Mouse (Mus musculus): ENCODE results near the gene Frmpd4. TPM values are rescaled to one million over a fixed set of nuclear protein-coding genes. Genes with fewer than 3 reads are reported as not detected.

The Frmpd4 gene
- polyA plus RNA-seq, 1 experiment from 2014 or later, result not detected

DNA sequence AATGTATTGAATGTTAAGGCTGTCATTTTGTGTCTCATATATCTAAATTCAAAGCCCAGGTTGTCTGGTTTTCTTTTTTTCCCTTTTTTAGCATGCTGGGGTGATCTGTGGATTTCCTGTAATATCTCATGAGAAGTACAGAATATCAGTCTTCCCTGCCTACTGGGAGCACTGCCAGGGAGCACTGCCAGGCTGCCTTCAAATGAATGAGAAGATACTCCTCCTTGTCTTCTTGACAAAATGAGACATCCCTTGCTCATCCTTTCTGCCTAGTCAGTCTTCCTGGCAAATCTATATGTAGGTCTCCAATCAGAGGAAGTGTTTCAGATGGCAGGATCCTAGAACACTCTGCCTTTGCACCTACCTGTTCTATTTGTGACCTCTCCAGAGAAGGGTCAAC, 535.4 kb downstream of the Frmpd4 start:
- ATAC-seq (replicated peaks; ENCODE audit: insufficient number of reproducible peaks, low FRiP score, low TSS enrichment), result no peak
- H3K27me3 ChIP-seq (ENCODE audit: control insufficient read depth, insufficient read depth, low read length), result no peaks in the 10 kb centered on the region
- H3K4me3 ChIP-seq (ENCODE audit: low read depth, low read length), result no peak overlapping the region
- no peaks in the 10 kb centered on the region for H3K36me3 ChIP-seq (ENCODE audit: control insufficient read depth, insufficient read depth, low read length)
- no peaks in the 10 kb centered on the region for H3K4me1 ChIP-seq (ENCODE audit: control insufficient read depth, insufficient read depth, low read length)
- H3K9ac ChIP-seq (ENCODE audit: low read depth, low read length), result no peak overlapping the region
- H3K9me3 ChIP-seq (replicated peaks; ENCODE audit: control insufficient read depth, low read length), result no peaks in the 10 kb centered on the region
- no peak overlapping the region for H3K27ac ChIP-seq (ENCODE audit: low read depth, low read length)
- H3K4me2 ChIP-seq, result no peak overlapping the region

DNA sequence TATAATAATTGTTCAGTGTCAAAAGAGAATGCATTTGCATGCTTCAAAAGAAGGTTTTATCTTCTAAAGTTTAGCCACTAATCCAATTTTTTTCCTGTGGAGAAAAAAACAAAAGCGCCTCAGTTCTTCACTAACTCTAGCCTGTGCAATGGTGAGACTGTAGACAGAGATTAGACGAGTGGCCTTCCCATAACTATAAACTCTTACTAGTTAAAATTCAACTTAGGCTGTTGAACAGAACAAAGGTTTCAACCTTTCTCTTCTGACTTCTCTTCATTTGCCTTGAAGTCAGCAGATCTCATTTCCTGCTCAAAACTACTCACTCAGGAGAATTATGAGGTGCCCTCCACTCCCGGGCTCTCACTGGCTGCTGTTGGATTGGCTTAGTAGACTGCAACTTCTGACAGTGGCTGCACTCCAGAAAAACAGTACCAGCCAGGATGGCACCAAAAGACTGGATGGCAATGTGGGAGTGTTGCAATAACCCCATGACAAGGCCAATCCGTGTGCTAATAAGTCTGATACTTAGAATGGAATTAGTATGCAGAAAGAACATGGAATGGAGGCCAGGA, 556.4 kb downstream of the Frmpd4 start:
- Histone ChIP-seq H3K9me3 (replicated peaks; ENCODE audit: control insufficient read depth, low read length) (no peaks in the 10 kb centered on the region), H3K27ac (ENCODE audit: low read depth, low read length) (no peak overlapping the region), H3K27me3 (ENCODE audit: control insufficient read depth, insufficient read depth, low read length) (no peaks in the 10 kb centered on the region), H3K36me3 (ENCODE audit: control insufficient read depth, insufficient read depth, low read length) (no peaks in the 10 kb centered on the region), H3K4me3 (ENCODE audit: low read depth, low read length) (no peak overlapping the region), H3K4me1 (ENCODE audit: control insufficient read depth, insufficient read depth, low read length) (no peaks in the 10 kb centered on the region), H3K4me2 (no peak overlapping the region), H3K9ac (ENCODE audit: low read depth, low read length) (no peak overlapping the region)
- ATAC-seq (replicated peaks; ENCODE audit: insufficient number of reproducible peaks, low FRiP score, low TSS enrichment), result no peak
- 67% methylated on average over 4 of the region's 4 CpGs for WGBS (ENCODE audit: insufficient replicate concordance)

DNA sequence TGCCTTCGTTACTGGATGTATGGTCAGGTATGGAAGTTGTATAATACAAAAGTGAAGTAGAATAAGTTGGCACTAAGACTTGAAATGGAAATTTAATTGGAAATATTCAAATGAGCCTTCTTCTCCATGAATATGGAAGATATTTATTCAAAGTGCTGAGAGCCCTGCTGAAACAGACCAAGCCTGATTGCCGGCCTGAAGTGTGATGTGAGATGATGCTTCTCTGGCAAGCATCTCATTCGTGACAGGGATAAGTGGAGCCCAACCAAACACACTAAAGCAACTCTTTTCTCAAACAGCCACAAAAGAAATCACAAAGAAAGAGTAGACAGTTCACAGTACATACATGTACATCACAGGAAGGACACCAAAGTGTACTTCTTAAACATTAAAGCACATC, 559.2 kb downstream of the Frmpd4 start:
- Histone ChIP-seq H3K4me1 (ENCODE audit: control insufficient read depth, insufficient read depth, low read length) (no peaks in the 10 kb centered on the region), H3K4me2 (no peak overlapping the region), H3K27me3 (ENCODE audit: control insufficient read depth, insufficient read depth, low read length) (no peaks in the 10 kb centered on the region), H3K9ac (ENCODE audit: low read depth, low read length) (no peak overlapping the region), H3K4me3 (ENCODE audit: low read depth, low read length) (no peak overlapping the region), H3K9me3 (replicated peaks; ENCODE audit: control insufficient read depth, low read length) (no peaks in the 10 kb centered on the region), H3K27ac (ENCODE audit: low read depth, low read length) (no peak overlapping the region), H3K36me3 (ENCODE audit: control insufficient read depth, insufficient read depth, low read length) (no peaks in the 10 kb centered on the region)
- ATAC-seq (replicated peaks; ENCODE audit: insufficient number of reproducible peaks, low FRiP score, low TSS enrichment), result no peak
- 67% methylated on average over 3 of the region's 3 CpGs for WGBS (ENCODE audit: insufficient replicate concordance)

DNA sequence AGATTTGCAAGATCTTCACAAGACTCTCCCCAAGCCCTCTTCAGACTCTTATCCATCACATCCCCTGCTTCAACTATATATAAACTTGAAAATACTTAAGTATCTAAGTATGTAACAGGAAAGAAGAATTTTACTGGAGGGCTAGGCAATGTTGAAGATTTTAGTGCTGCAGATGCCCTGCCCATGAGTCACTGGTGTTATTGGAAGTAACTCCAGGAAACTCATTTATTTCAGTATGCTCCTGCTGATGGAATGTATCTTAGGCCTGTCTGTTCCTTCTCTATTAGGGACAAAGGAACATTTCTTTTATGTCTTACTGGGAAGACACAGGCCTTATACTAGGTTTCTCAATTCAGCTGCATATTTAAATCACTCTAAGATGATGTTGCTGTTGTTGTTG, 592.2 kb downstream of the Frmpd4 start:
- Histone ChIP-seq H3K9me3 (replicated peaks; ENCODE audit: control insufficient read depth, low read length) (no peaks in the 10 kb centered on the region), H3K9ac (ENCODE audit: low read depth, low read length) (no peak overlapping the region), H3K4me1 (ENCODE audit: control insufficient read depth, insufficient read depth, low read length) (no peaks in the 10 kb centered on the region), H3K27ac (ENCODE audit: low read depth, low read length) (no peak overlapping the region), H3K4me3 (ENCODE audit: low read depth, low read length) (no peak overlapping the region), H3K27me3 (ENCODE audit: control insufficient read depth, insufficient read depth, low read length) (no peaks in the 10 kb centered on the region), H3K36me3 (ENCODE audit: control insufficient read depth, insufficient read depth, low read length) (no peaks in the 10 kb centered on the region), H3K4me2 (no peak overlapping the region)
- no peak for ATAC-seq (replicated peaks; ENCODE audit: insufficient number of reproducible peaks, low FRiP score, low TSS enrichment)

DNA sequence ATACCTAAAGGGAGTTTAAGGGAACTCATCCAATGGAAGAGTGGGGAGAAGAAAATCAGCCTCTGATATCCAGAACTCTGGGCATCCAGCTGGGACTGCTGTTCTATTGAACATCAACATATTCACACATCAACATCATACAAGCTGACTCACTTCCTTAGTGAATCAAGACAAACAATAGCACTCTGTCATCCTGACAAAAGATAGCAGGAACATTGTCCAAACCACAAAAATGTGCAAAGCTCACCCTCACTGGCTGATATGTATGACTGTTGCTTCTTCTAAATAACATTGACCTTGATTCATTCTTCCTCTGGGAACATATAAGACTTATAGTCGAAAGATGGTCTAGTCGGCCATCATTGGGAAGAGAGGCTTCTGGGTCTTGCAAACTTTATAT, 625.8 kb downstream of the Frmpd4 start:
- Histone ChIP-seq H3K4me1 (ENCODE audit: control insufficient read depth, insufficient read depth, low read length) (no peaks in the 10 kb centered on the region), H3K27ac (ENCODE audit: low read depth, low read length) (no peak overlapping the region), H3K36me3 (ENCODE audit: control insufficient read depth, insufficient read depth, low read length) (no peaks in the 10 kb centered on the region), H3K9me3 (replicated peaks; ENCODE audit: control insufficient read depth, low read length) (no peaks in the 10 kb centered on the region), H3K4me2 (no peak overlapping the region), H3K4me3 (ENCODE audit: low read depth, low read length) (no peak overlapping the region), H3K27me3 (ENCODE audit: control insufficient read depth, insufficient read depth, low read length) (no peaks in the 10 kb centered on the region), H3K9ac (ENCODE audit: low read depth, low read length) (no peak overlapping the region)
- 82% methylated on average over 2 of the region's 2 CpGs for WGBS (ENCODE audit: insufficient replicate concordance)
- ATAC-seq (replicated peaks; ENCODE audit: insufficient number of reproducible peaks, low FRiP score, low TSS enrichment), result no peak

DNA sequence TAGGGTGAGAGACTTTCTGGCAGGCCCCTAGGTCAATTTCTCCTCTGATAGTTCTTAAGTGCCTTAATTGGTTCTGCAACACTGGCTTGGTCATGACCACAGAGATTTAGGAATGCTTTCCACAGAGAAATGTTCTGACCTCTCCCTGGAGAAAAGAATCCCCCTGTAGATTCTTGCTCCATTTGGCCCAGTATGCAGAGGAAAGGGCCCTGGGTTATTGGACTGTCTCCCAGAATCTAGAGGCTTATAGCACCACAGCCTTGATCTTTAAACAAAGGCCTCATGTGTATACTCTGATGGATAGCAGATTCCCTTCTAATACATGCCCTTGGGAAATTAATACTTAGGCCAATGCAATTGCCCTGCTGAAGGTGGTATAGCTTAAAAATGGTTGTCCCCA, 667.5 kb downstream of the Frmpd4 start:
- no peaks in the 10 kb centered on the region for H3K27me3 ChIP-seq (ENCODE audit: control insufficient read depth, insufficient read depth, low read length)
- no peaks in the 10 kb centered on the region for H3K4me1 ChIP-seq (ENCODE audit: control insufficient read depth, insufficient read depth, low read length)
- no peaks in the 10 kb centered on the region for H3K36me3 ChIP-seq (ENCODE audit: control insufficient read depth, insufficient read depth, low read length)
- ATAC-seq (replicated peaks; ENCODE audit: insufficient number of reproducible peaks, low FRiP score, low TSS enrichment), result no peak
- H3K9ac ChIP-seq (ENCODE audit: low read depth, low read length), result no peak overlapping the region
- no peaks in the 10 kb centered on the region for H3K9me3 ChIP-seq (replicated peaks; ENCODE audit: control insufficient read depth, low read length)
- no peak overlapping the region for H3K4me2 ChIP-seq
- H3K27ac ChIP-seq (ENCODE audit: low read depth, low read length), result no peak overlapping the region
- H3K4me3 ChIP-seq (ENCODE audit: low read depth, low read length), result no peak overlapping the region

DNA sequence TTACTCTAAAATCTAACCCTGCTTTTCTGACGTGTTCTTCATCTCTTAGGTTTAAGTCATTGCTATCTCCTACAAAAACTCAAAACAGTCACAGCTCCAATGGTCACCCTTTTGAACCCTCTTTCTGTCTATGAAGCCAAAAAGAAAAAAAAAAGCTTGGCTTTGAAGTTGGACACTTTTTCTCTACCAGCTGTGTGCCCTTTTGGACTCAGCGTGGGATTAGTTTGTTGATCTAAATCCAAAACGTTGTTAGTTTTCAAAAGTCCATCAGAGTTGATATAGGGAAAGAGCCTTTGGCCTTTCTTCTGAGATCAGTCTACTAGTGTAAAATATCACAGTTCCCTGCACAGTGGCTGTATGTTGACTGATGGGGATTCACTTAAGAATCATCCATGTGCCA, 676.0 kb downstream of the Frmpd4 start:
- Histone ChIP-seq H3K4me2 (no peak overlapping the region), H3K9me3 (replicated peaks; ENCODE audit: control insufficient read depth, low read length) (no peaks in the 10 kb centered on the region), H3K36me3 (ENCODE audit: control insufficient read depth, insufficient read depth, low read length) (no peaks in the 10 kb centered on the region), H3K4me3 (ENCODE audit: low read depth, low read length) (no peak overlapping the region), H3K27ac (ENCODE audit: low read depth, low read length) (no peak overlapping the region), H3K27me3 (ENCODE audit: control insufficient read depth, insufficient read depth, low read length) (no peaks in the 10 kb centered on the region), H3K9ac (ENCODE audit: low read depth, low read length) (no peak overlapping the region), H3K4me1 (ENCODE audit: control insufficient read depth, insufficient read depth, low read length) (no peaks in the 10 kb centered on the region)
- 66% methylated on average over 3 of the region's 3 CpGs for WGBS (ENCODE audit: insufficient replicate concordance)
- ATAC-seq (replicated peaks; ENCODE audit: insufficient number of reproducible peaks, low FRiP score, low TSS enrichment), result no peak

DNA sequence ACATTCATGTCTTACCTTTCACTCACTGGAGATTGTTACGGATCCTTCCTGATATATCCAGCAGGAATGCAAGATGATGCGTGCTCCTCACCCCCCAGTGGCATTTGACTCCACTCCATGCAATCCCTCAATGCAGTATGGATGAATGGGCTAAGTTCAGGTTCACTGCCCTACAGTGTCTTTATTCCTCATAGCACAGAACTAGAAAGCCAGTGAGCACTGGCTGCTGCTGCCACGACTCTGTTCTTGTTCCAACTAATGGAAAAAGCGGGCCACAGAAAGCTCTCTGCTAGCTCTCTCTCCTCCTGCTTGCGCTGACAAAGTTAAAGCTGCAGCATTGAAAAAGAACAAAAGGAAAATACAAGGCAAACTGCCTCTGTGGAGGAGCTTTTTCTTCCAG, 722.2 kb downstream of the Frmpd4 start:
- no peaks in the 10 kb centered on the region for H3K27me3 ChIP-seq (ENCODE audit: control insufficient read depth, insufficient read depth, low read length)
- WGBS (ENCODE audit: insufficient replicate concordance), result 68% methylated on average over 5 of the region's 5 CpGs
- no peak for ATAC-seq (replicated peaks; ENCODE audit: insufficient number of reproducible peaks, low FRiP score, low TSS enrichment)

DNA sequence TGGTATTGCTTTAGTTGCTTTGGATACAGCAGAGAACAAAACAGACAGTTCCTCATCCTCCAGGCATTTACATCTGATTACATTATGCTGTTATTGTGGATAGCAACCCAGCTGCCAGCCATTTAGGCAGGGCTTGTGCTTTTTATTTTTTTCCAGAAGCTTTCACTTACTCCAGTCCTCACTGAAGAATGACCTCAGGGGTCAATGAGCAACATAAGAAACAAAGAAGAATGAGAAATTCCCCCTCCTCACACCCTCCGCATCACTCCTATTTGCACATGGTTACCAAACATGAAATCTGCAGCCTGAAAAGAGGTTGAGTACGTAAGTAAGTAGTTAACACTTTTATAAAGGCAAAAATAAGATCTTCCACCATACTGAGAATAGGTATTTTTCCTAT, 744.5 kb downstream of the Frmpd4 start:
- Histone ChIP-seq H3K4me3 (ENCODE audit: low read depth, low read length) (no peak overlapping the region), H3K9me3 (replicated peaks; ENCODE audit: control insufficient read depth, low read length) (no peaks in the 10 kb centered on the region), H3K27me3 (ENCODE audit: control insufficient read depth, insufficient read depth, low read length) (no peaks in the 10 kb centered on the region), H3K4me1 (ENCODE audit: control insufficient read depth, insufficient read depth, low read length) (no peaks in the 10 kb centered on the region), H3K36me3 (ENCODE audit: control insufficient read depth, insufficient read depth, low read length) (no peaks in the 10 kb centered on the region), H3K27ac (ENCODE audit: low read depth, low read length) (no peak overlapping the region), H3K9ac (ENCODE audit: low read depth, low read length) (no peak overlapping the region), H3K4me2 (no peak overlapping the region)
- WGBS (ENCODE audit: insufficient replicate concordance), result 72% methylated on average over 2 of the region's 2 CpGs
- ATAC-seq (replicated peaks; ENCODE audit: insufficient number of reproducible peaks, low FRiP score, low TSS enrichment), result no peak

More for the DNA sequence above, 722.2 kb downstream of the Frmpd4 start:
- no peaks in the 10 kb centered on the region for H3K9me3 ChIP-seq (replicated peaks; ENCODE audit: control insufficient read depth, low read length)
- no peak overlapping the region for H3K4me2 ChIP-seq
- no peak overlapping the region for H3K27ac ChIP-seq (ENCODE audit: low read depth, low read length)
- no peak overlapping the region for H3K4me3 ChIP-seq (ENCODE audit: low read depth, low read length)
- H3K4me1 ChIP-seq (ENCODE audit: control insufficient read depth, insufficient read depth, low read length), result no peaks in the 10 kb centered on the region
- H3K9ac ChIP-seq (ENCODE audit: low read depth, low read length), result no peak overlapping the region
- H3K36me3 ChIP-seq (ENCODE audit: control insufficient read depth, insufficient read depth, low read length), result no peaks in the 10 kb centered on the region
